28 mouse cellular contexts compared by ENCODE assay signal in genomic region chr9:78400570-78400969, GRCm38 (mm10). TPM values are rescaled to one million over a fixed set of nuclear protein-coding genes. Genes with fewer than 3 reads are reported as not detected.
DNase-seq lines count a peak whose midpoint lies in the region; ATAC-seq and TF ChIP-seq lines count a peak whose summit lies in the region.
"Had no signal": no experiment of that assay in that cellular context is flagged by ENCODE, and none has a peak within 500 bp of the region (broad histone marks: within the 10 kb centered on the region; RNA-seq: fewer than 3 reads in every experiment).

No protein-coding gene starts in this region.

- 0 out of 2 replicates have a peak, but pooled peaks have one; percentile 52 for ATAC-seq in intestine, embryonic 15.5 days
- no peak for ATAC-seq in intestine, postnatal 0 days
- peak; percentile 70; the same call in 1 of the 2 replicates for ATAC-seq in intestine, embryonic 16.5 days
- ATAC-seq in CD4-positive, CD25-positive, alpha-beta regulatory T cell, adult 4 months: no peak
- ATAC-seq: Patski had no signal

- H3K36me3 ChIP-seq in intestine, embryonic 15.5 days: no peaks in the 10 kb centered on the region
- H3K36me3 ChIP-seq in intestine, postnatal 0 days (ENCODE audit: control insufficient read depth, insufficient read depth): no peaks in the 10 kb centered on the region
- H3K36me3 ChIP-seq in intestine, embryonic 16.5 days (ENCODE audit: control insufficient read depth, insufficient read depth, low read length): no peaks in the 10 kb centered on the region
- H3K36me3 ChIP-seq: G1E had no signal

- H3K4me1 ChIP-seq in intestine, embryonic 15.5 days (replicated peaks): peaks cover 6% of the 10 kb centered on the region
- no peaks in the 10 kb centered on the region; the same call in 1 of the 2 replicates for H3K4me1 ChIP-seq in intestine, postnatal 0 days (replicated peaks; ENCODE audit: control insufficient read depth, insufficient read depth, low read length)
- H3K4me1 ChIP-seq in intestine, embryonic 16.5 days (ENCODE audit: control insufficient read depth, insufficient read depth, low read length): peaks cover 6% of the 10 kb centered on the region

- intact Hi-C loops in heart, postnatal 10 days (cut with DNase I): no loop called here

- WGBS in intestine, embryonic 15.5 days: 58% methylated on average over 5 of the region's 5 CpGs
- WGBS in intestine, postnatal 0 days: 42% methylated on average over 5 of the region's 5 CpGs
- WGBS in intestine, embryonic 16.5 days: 43% methylated on average over 5 of the region's 5 CpGs
- WGBS in large intestine, adult 2 months: 29% methylated on average over 5 of the region's 5 CpGs

- no peaks in the 10 kb centered on the region for H3K9me3 ChIP-seq in intestine, embryonic 15.5 days
- H3K9me3 ChIP-seq in intestine, postnatal 0 days (ENCODE audit: control insufficient read depth): no peaks in the 10 kb centered on the region
- no peaks in the 10 kb centered on the region for H3K9me3 ChIP-seq in intestine, embryonic 16.5 days (ENCODE audit: control insufficient read depth, low read length)

- no peak overlapping the region for H3K4me3 ChIP-seq in intestine, embryonic 15.5 days (replicated peaks)
- H3K4me3 ChIP-seq in intestine, postnatal 0 days (ENCODE audit: low read depth, low read length): no peak overlapping the region
- H3K4me3 ChIP-seq in intestine, embryonic 16.5 days (ENCODE audit: low read length): no peak overlapping the region

- no peak for TF ChIP-seq CTCF in intestine, postnatal 0 days (IDR thresholded peaks at IDR 0.05; ENCODE audit: low read depth)

- H3K9ac ChIP-seq in intestine, embryonic 15.5 days: no peak overlapping the region
- no peak overlapping the region for H3K9ac ChIP-seq in intestine, postnatal 0 days (ENCODE audit: low read depth, low read length)
- H3K9ac ChIP-seq in intestine, embryonic 16.5 days (ENCODE audit: low read depth, low read length): no peak overlapping the region

- no peak overlapping the region for H3K4me2 ChIP-seq in intestine, embryonic 15.5 days (replicated peaks)
- no peak overlapping the region for H3K4me2 ChIP-seq in intestine, postnatal 0 days (replicated peaks; ENCODE audit: low read depth)
- H3K4me2 ChIP-seq in intestine, embryonic 16.5 days (ENCODE audit: low read depth, low read length): no peak overlapping the region

- H3K27me3 ChIP-seq in intestine, embryonic 15.5 days (replicated peaks): peaks cover 14% of the 10 kb centered on the region
- peaks cover 15% of the 10 kb centered on the region for H3K27me3 ChIP-seq in intestine, postnatal 0 days (replicated peaks; ENCODE audit: control insufficient read depth, insufficient read depth, low read length)
- peaks cover 14% of the 10 kb centered on the region for H3K27me3 ChIP-seq in intestine, embryonic 16.5 days (replicated peaks; ENCODE audit: control insufficient read depth, insufficient read depth, low read length)
- H3K27me3 ChIP-seq: CH12.LX had no signal

- peak; percentile 31 for DNase-seq in heart, adult 11 months
- no peak for DNase-seq in heart, postnatal 10 days
- DNase-seq in large intestine, adult 2 months (ENCODE audit: low read depth, low spot score): peak; percentile 40
- no peak for DNase-seq in right cerebral cortex, adult 2 months (ENCODE audit: low spot score in 2 of 2)
- DNase-seq: adrenal gland, adult 2 months; adrenal gland, adult 8-10 months; adrenal gland, postnatal 10 days; adrenal gland, postnatal 14 days; adrenal gland, postnatal 25 days; adrenal gland, postnatal 36 days; B cell, adult 2 months; cerebellum, adult 11 months; cerebellum, adult 11-12 months; cerebellum, adult 18-20 months had no signal

- no peak overlapping the region for H3K27ac ChIP-seq in intestine, embryonic 15.5 days
- H3K27ac ChIP-seq in intestine, postnatal 0 days (ENCODE audit: low read depth, low read length): no peak overlapping the region
- no peak overlapping the region for H3K27ac ChIP-seq in intestine, embryonic 16.5 days (ENCODE audit: low read length)

RNA-seq across cellular contexts. Expression of gene Ddx43, which starts 5.0 kb away (rescaled TPM):
- total RNA-seq in heart, postnatal 10 days (2021): not detected
- polyA plus RNA-seq in intestine, embryonic 15.5 days (2015; fragmentation: Nextera tagmentation; extraction: Ambion mirVana): 0.27 and 0.36 TPM in 2 replicates
- polyA plus RNA-seq in intestine, postnatal 0 days (2015; fragmentation: Nextera tagmentation; extraction: Ambion mirVana): 0.05 and 0.10 TPM in 2 replicates
- 0.13 and 0.28 TPM in 2 replicates for polyA plus RNA-seq in intestine, embryonic 16.5 days (2015; fragmentation: Nextera tagmentation; extraction: Ambion mirVana)
- polyA plus RNA-seq in large intestine, adult 2 months (2012; rRNA removed): 0.04 TPM in 1 of 2 replicates, not detected in the other
- 1 to 10 TPM; 2.6 to 4.7 TPM for polyA plus RNA-seq in CD4-positive, CD25-positive, alpha-beta regulatory T cell, adult 4 months (2017; shearing (Covaris generic))
- total RNA-seq: adrenal gland, adult 18-20 months; adrenal gland, adult 2 months; adrenal gland, adult 8-10 months; adrenal gland, postnatal 10 days; adrenal gland, postnatal 14 days; adrenal gland, postnatal 25 days; adrenal gland, postnatal 36 days; CH12.LX had no signal
- polyA plus RNA-seq: C2C12, G1E had no signal

RNA-seq across cellular contexts. Expression of gene Ooep, which starts 22.0 kb away (rescaled TPM):
- total RNA-seq in heart, postnatal 10 days (2021): not detected
- 0.34 and 0.60 TPM in 2 replicates for polyA plus RNA-seq in intestine, embryonic 15.5 days (2015; fragmentation: Nextera tagmentation; extraction: Ambion mirVana)
- polyA plus RNA-seq in intestine, postnatal 0 days (2015; fragmentation: Nextera tagmentation; extraction: Ambion mirVana): 0.47 and 0.51 TPM in 2 replicates
- 0.26 and 0.39 TPM in 2 replicates for polyA plus RNA-seq in intestine, embryonic 16.5 days (2015; fragmentation: Nextera tagmentation; extraction: Ambion mirVana)
- polyA plus RNA-seq in large intestine, adult 2 months (2012; rRNA removed): 0.11 TPM in 1 of 2 replicates, not detected in the other
- polyA plus RNA-seq in CD4-positive, CD25-positive, alpha-beta regulatory T cell, adult 4 months (2017; shearing (Covaris generic)): not detected
- total RNA-seq: adrenal gland, adult 18-20 months; adrenal gland, adult 2 months; adrenal gland, adult 8-10 months; adrenal gland, postnatal 14 days; adrenal gland, postnatal 25 days; adrenal gland, postnatal 36 days; CH12.LX; G1E; MEL had no signal
- polyA plus RNA-seq: adrenal gland, adult 2 months; G1E; Patski had no signal

RNA-seq across cellular contexts. Expression of gene Dppa5a, which starts 32.6 kb away (rescaled TPM):
- not detected for total RNA-seq in heart, postnatal 10 days (2021)
- 0.39 TPM in 1 of 2 replicates, not detected in the other for polyA plus RNA-seq in intestine, embryonic 15.5 days (2015; fragmentation: Nextera tagmentation; extraction: Ambion mirVana)
- polyA plus RNA-seq in intestine, postnatal 0 days (2015; fragmentation: Nextera tagmentation; extraction: Ambion mirVana): not detected in 2 replicates
- not detected in 2 replicates for polyA plus RNA-seq in intestine, embryonic 16.5 days (2015; fragmentation: Nextera tagmentation; extraction: Ambion mirVana)
- not detected in 2 replicates for polyA plus RNA-seq in large intestine, adult 2 months (2012; rRNA removed)
- polyA plus RNA-seq in CD4-positive, CD25-positive, alpha-beta regulatory T cell, adult 4 months (2017; shearing (Covaris generic)): not detected
- total RNA-seq: adrenal gland, adult 18-20 months; adrenal gland, adult 2 months; adrenal gland, adult 8-10 months; adrenal gland, postnatal 14 days; adrenal gland, postnatal 25 days; adrenal gland, postnatal 36 days; adrenal gland, postnatal 4 days; CH12.LX; G1E; MEL had no signal
- polyA plus RNA-seq: activated CD4-positive, CD25-positive, alpha-beta regulatory T cell, adult 4 months; adrenal gland, adult 2 months; G1E; Patski had no signal

RNA-seq across cellular contexts. Expression of gene Cgas, which starts 42.5 kb away (rescaled TPM):
- total RNA-seq in heart, postnatal 10 days (2021): 1 to 10 TPM in 1 of 2 experiments, under 1 TPM in 1; 0.96 to 1.1 TPM
- polyA plus RNA-seq in intestine, embryonic 15.5 days (2015; fragmentation: Nextera tagmentation; extraction: Ambion mirVana): 2.3 and 2.4 TPM in 2 replicates
- 0.96 and 1.1 TPM in 2 replicates for polyA plus RNA-seq in intestine, postnatal 0 days (2015; fragmentation: Nextera tagmentation; extraction: Ambion mirVana)
- polyA plus RNA-seq in intestine, embryonic 16.5 days (2015; fragmentation: Nextera tagmentation; extraction: Ambion mirVana): 1.6 and 1.9 TPM in 2 replicates
- polyA plus RNA-seq in large intestine, adult 2 months (2012; rRNA removed): 1.2 TPM in 2 replicates
- polyA plus RNA-seq in CD4-positive, CD25-positive, alpha-beta regulatory T cell, adult 4 months (2017; shearing (Covaris generic)): 1 to 10 TPM; 2.3 to 3.1 TPM
- total RNA-seq: CH12.LX had no signal

RNA-seq across cellular contexts. Expression of gene Gsta2, which starts 45.0 kb away (rescaled TPM):
- total RNA-seq in heart, postnatal 10 days (2021): not detected
- polyA plus RNA-seq in intestine, embryonic 15.5 days (2015; fragmentation: Nextera tagmentation; extraction: Ambion mirVana): 35.3 and 36.5 TPM in 2 replicates
- polyA plus RNA-seq in intestine, postnatal 0 days (2015; fragmentation: Nextera tagmentation; extraction: Ambion mirVana): 94.5 and 130 TPM in 2 replicates
- 77.3 and 89.5 TPM in 2 replicates for polyA plus RNA-seq in intestine, embryonic 16.5 days (2015; fragmentation: Nextera tagmentation; extraction: Ambion mirVana)
- 0.19 TPM in 1 of 2 replicates, not detected in the other for polyA plus RNA-seq in large intestine, adult 2 months (2012; rRNA removed)
- polyA plus RNA-seq in CD4-positive, CD25-positive, alpha-beta regulatory T cell, adult 4 months (2017; shearing (Covaris generic)): not detected
- total RNA-seq: CH12.LX, ES-E14, G1E, MEL had no signal
- polyA plus RNA-seq: activated CD4-positive, CD25-positive, alpha-beta regulatory T cell, adult 4 months; adrenal gland, adult 2 months; brain, embryonic 14.5 days; G1E had no signal

Comparison
In these comparisons a context has a peak if more than half of its experiments do, and no peak if none do; other contexts are left out.
1. DNase-seq: peak in heart, adult 11 months (single experiment) and large intestine, adult 2 months (single experiment); none in heart, postnatal 10 days (0 of 2) and right cerebral cortex, adult 2 months (0 of 2).
2. ATAC-seq: peak in intestine, embryonic 15.5 days (single experiment) and intestine, embryonic 16.5 days (single experiment); none in intestine, postnatal 0 days (single experiment) and CD4-positive, CD25-positive, alpha-beta regulatory T cell, adult 4 months (single experiment).